Mouse (Mus musculus) CH12.LX (cell line): Measurements from ENCODE around the gene Fbxo47. TPM values are rescaled to one million over a fixed set of nuclear protein-coding genes. Genes with fewer than 3 reads are reported as not detected.

Source experiments
- DNase-seq: peaks from one replicate; pipeline ENCODE4 v3.0.0-alpha.2; 2013; ENCODE audit errors: extremely low read depth
- H3K27ac ChIP-seq: 2 replicates; pipeline ENCODE4 v1.5.1; 2012; ENCODE audit warnings: low read depth, mild to moderate bottlenecking, control low read depth, moderate library complexity; ENCODE audit not compliant: insufficient read depth
- H3K27me3 ChIP-seq: replicated peaks from 2 replicates; pipeline ENCODE3; 2012; ENCODE audit warnings: inconsistent platforms
- H3K36me3 ChIP-seq, 2 experiments: replicated peaks in 1 of 2; 2 replicates each; pipeline versions ENCODE3 to v1.6.1; 2012; ENCODE audit warnings: inconsistent platforms in 1 of 2, low read length in 1 of 2, mild to moderate bottlenecking in 1 of 2, mixed read lengths in 1 of 2, moderate library complexity in 1 of 2; ENCODE audit not compliant: control insufficient read depth in 1 of 2, insufficient read depth in 1 of 2
- H3K4me1 ChIP-seq, 2 experiments: 2 replicates each; pipeline ENCODE4 v1.6.1; 2012; ENCODE audit warnings: inconsistent platforms in 1 of 2, moderate library complexity in 1 of 2; ENCODE audit not compliant: insufficient read depth in 2 of 2, control insufficient read depth in 1 of 2
- H3K4me2 ChIP-seq: 2 replicates; pipeline ENCODE4 v1.6.1; 2012; ENCODE audit warnings: low read depth, mild to moderate bottlenecking, control low read depth; ENCODE audit not compliant: poor library complexity, insufficient read depth, severe bottlenecking
- H3K4me3 ChIP-seq, 3 experiments: fragments of 150-350 bp in 1 of 3; sonication (generic) in 1 of 3; replicated peaks in 1 of 3; 2 replicates each; pipeline versions ENCODE3 to v1.5.1; 2011 to 2012; ENCODE audit warnings: low read depth in 2 of 3, low read length in 2 of 3, mild to moderate bottlenecking in 2 of 3, moderate library complexity in 2 of 3, control low read depth in 1 of 3, improper control_type of control experiment in 1 of 3, inconsistent platforms in 1 of 3, mixed read lengths in 1 of 3; ENCODE audit not compliant: poor library complexity in 1 of 3
- H3K79me2 ChIP-seq: replicated peaks from 2 replicates; pipeline ENCODE4 v1.6.1; 2012; ENCODE audit warnings: mild to moderate bottlenecking, moderate library complexity; ENCODE audit not compliant: control insufficient read depth, poor library complexity, insufficient read depth, severe bottlenecking; ENCODE audit errors: extremely low read depth
- H3K9ac ChIP-seq: 2 replicates; pipeline ENCODE4 v1.6.1; 2012; ENCODE audit warnings: low read depth, mild to moderate bottlenecking, control low read depth, moderate library complexity; ENCODE audit not compliant: insufficient read depth
- H3K9me3 ChIP-seq: replicated peaks from 2 replicates; pipeline ENCODE3; 2012; ENCODE audit warnings: low read length, inconsistent platforms, mixed read lengths
- BHLHE40 ChIP-seq: IDR thresholded peaks from 2 replicates; pipeline ENCODE4 v1.6.1; 2011; ENCODE audit warnings: mild to moderate bottlenecking, low read depth, low read length, improper control_type of control experiment
- CTCF ChIP-seq, 2 experiments: IDR thresholded peaks in 1 of 2; conservative IDR thresholded peaks in 1 of 2; 2 replicates each; pipeline ENCODE4 v1.5.1; 2011 to 2012; ENCODE audit warnings: low read depth in 2 of 2, low read length in 2 of 2, improper control_type of control experiment in 1 of 2, inconsistent platforms in 1 of 2, mild to moderate bottlenecking in 1 of 2, moderate library complexity in 1 of 2
- E2F4 ChIP-seq: IDR thresholded peaks from 2 replicates; pipeline ENCODE4 v1.6.1; 2011; ENCODE audit warnings: low read depth, low read length, improper control_type of control experiment; ENCODE audit not compliant: insufficient replicate concordance
- ELF1 ChIP-seq: IDR thresholded peaks from 2 replicates; pipeline ENCODE4 v1.6.1; 2014; ENCODE audit warnings: low read depth, mild to moderate bottlenecking, inconsistent platforms, low read length, improper control_type of control experiment
- EP300 ChIP-seq: IDR thresholded peaks from 2 replicates; pipeline ENCODE4 v1.6.1; 2011; ENCODE audit warnings: low read length, improper control_type of control experiment
- ETS1 ChIP-seq: conservative IDR thresholded peaks from 2 replicates; pipeline ENCODE4 v1.6.1; 2012; ENCODE audit warnings: low read depth, mild to moderate bottlenecking, inconsistent platforms, low read length, improper control_type of control experiment, moderate library complexity
- GABPA ChIP-seq: IDR thresholded peaks from 2 replicates; pipeline ENCODE4 v1.6.1; 2012; ENCODE audit warnings: low read depth, low read length, improper control_type of control experiment, inconsistent platforms; ENCODE audit not compliant: insufficient replicate concordance
- HCFC1 ChIP-seq: IDR thresholded peaks from 2 replicates; pipeline ENCODE4 v1.6.1; 2012; ENCODE audit warnings: low read depth, mild to moderate bottlenecking, inconsistent platforms, low read length, improper control_type of control experiment
- JUN ChIP-seq: IDR thresholded peaks from 2 replicates; pipeline ENCODE4 v1.6.1; 2011; ENCODE audit warnings: low read depth, mild to moderate bottlenecking, low read length, improper control_type of control experiment, moderate library complexity; ENCODE audit not compliant: insufficient read depth
- KAT2A ChIP-seq: IDR thresholded peaks from 2 replicates; pipeline ENCODE4 v1.6.1; 2012; ENCODE audit warnings: low read length, improper control_type of control experiment, inconsistent platforms; ENCODE audit not compliant: insufficient replicate concordance
- MAFK ChIP-seq: IDR thresholded peaks from 2 replicates; pipeline ENCODE4 v1.6.1; 2011; ENCODE audit warnings: low read length, improper control_type of control experiment; ENCODE audit not compliant: insufficient replicate concordance
- MAZ ChIP-seq: IDR thresholded peaks from 2 replicates; pipeline ENCODE4 v1.6.1; 2012; ENCODE audit warnings: low read depth, mild to moderate bottlenecking, inconsistent platforms, low read length, improper control_type of control experiment, moderate library complexity
- MEF2A ChIP-seq: IDR thresholded peaks from 2 replicates; pipeline ENCODE4 v1.6.1; 2014; ENCODE audit warnings: low read depth, mild to moderate bottlenecking, inconsistent platforms, low read length, improper control_type of control experiment, borderline replicate concordance
- MXI1 ChIP-seq: IDR thresholded peaks from 2 replicates; pipeline ENCODE4 v1.6.1; 2011; ENCODE audit warnings: mild to moderate bottlenecking, low read depth, low read length, improper control_type of control experiment
- MYC ChIP-seq: IDR thresholded peaks from 2 replicates; pipeline ENCODE4 v1.6.1; 2011; ENCODE audit warnings: low read depth, mild to moderate bottlenecking, improper control_type of control experiment, low read length
- NELFE ChIP-seq: IDR thresholded peaks from 2 replicates; pipeline ENCODE4 v1.6.1; 2011; ENCODE audit warnings: low read depth, low read length, improper control_type of control experiment
- NRF1 ChIP-seq: IDR thresholded peaks from 2 replicates; pipeline ENCODE4 v1.6.1; 2014; ENCODE audit warnings: low read depth, mild to moderate bottlenecking, inconsistent platforms, low read length, improper control_type of control experiment, moderate library complexity
- PAX5 ChIP-seq: IDR thresholded peaks from 2 replicates; pipeline ENCODE4 v1.6.1; 2012; ENCODE audit warnings: low read length, inconsistent platforms, mixed read lengths
- POLR2A ChIP-seq: IDR thresholded peaks from 2 replicates; pipeline ENCODE4 v1.6.1; 2011; ENCODE audit warnings: low read depth, mild to moderate bottlenecking, improper control_type of control experiment, low read length
- RAD21 ChIP-seq: IDR thresholded peaks from 2 replicates; pipeline ENCODE4 v1.6.1; 2011; ENCODE audit warnings: low read depth, mild to moderate bottlenecking, low read length, improper control_type of control experiment, moderate library complexity
- SIN3A ChIP-seq: IDR thresholded peaks from 2 replicates; pipeline ENCODE4 v1.6.1; 2012; ENCODE audit warnings: low read length, improper control_type of control experiment, inconsistent platforms
- TCF12 ChIP-seq: IDR thresholded peaks from 2 replicates; pipeline ENCODE4 v1.6.1; 2014; ENCODE audit warnings: low read depth, mild to moderate bottlenecking, inconsistent platforms, low read length, improper control_type of control experiment
- UBTF ChIP-seq: IDR thresholded peaks from 2 replicates; pipeline ENCODE4 v1.6.1; 2012; ENCODE audit warnings: low read depth, mild to moderate bottlenecking, inconsistent platforms, low read length, improper control_type of control experiment, moderate library complexity
- USF1 ChIP-seq: IDR thresholded peaks from 2 replicates; pipeline ENCODE4 v1.6.1; 2014; ENCODE audit warnings: low read depth, mild to moderate bottlenecking, inconsistent platforms, low read length, improper control_type of control experiment
- USF2 ChIP-seq: conservative IDR thresholded peaks from 2 replicates; pipeline ENCODE4 v1.6.1; 2011; ENCODE audit warnings: low read depth, low read length, improper control_type of control experiment
- ZC3H11A ChIP-seq: IDR thresholded peaks from 2 replicates; pipeline ENCODE4 v1.6.1; 2012; ENCODE audit warnings: low read depth, mild to moderate bottlenecking, inconsistent platforms, low read length, improper control_type of control experiment
- ZKSCAN1 ChIP-seq: IDR thresholded peaks from 2 replicates; pipeline ENCODE4 v1.6.1; 2012; ENCODE audit warnings: low read depth, inconsistent platforms, low read length, improper control_type of control experiment, borderline replicate concordance
- ZMIZ1 ChIP-seq: IDR thresholded peaks from 2 replicates; pipeline ENCODE4 v1.6.1; 2012; ENCODE audit warnings: low read depth, mild to moderate bottlenecking, inconsistent platforms, low read length, improper control_type of control experiment
- ZNF384 ChIP-seq: IDR thresholded peaks from 2 replicates; pipeline ENCODE4 v1.6.1; 2012; ENCODE audit warnings: low read depth, low read length, improper control_type of control experiment, inconsistent platforms
- dilution Hi-C: fragments of 300-500 bp; cut with MboI; formaldehyde crosslinking; loops from 2 replicates; pipeline ENCODE4 v1.14.3; 2020; ENCODE audit warnings: low sequenced_read_pairs; ENCODE audit not compliant: extremely low pct_unique_long_range_greater_than_20kb, extremely low pct_ligation_motif_present
- in situ Hi-C: fragments of 300-500 bp; cut with MboI; formaldehyde crosslinking; loops from 3 replicates; pipeline ENCODE4 v1.14.3; 2019; ENCODE audit warnings: low sequenced_read_pairs, low pct_ligation_motif_present, low pct_unique_long_range_greater_than_20kb, mixed read lengths
- polyA plus RNA-seq: library from polyadenylated mRNA; unstranded; fragments of >175 nt; gene quantifications from 2 replicates; pipeline ENCODE4 v1.2.1, GENCODE M21; 2012; ENCODE audit warnings: low read depth; ENCODE audit not compliant: insufficient read length
- total RNA-seq, 2 experiments: library from RNA; depleted of rRNA; stranded (reverse); fragments of 300-350 nt in 1 of 2; fragments of >200 nt in 1 of 2; gene quantifications; 2 replicates each; pipeline ENCODE4 v1.2.3; 2012 to 2014

The Fbxo47 gene
- total and polyA plus RNA-seq, 3 experiments = 1.1 to 3.0 (median 2.0) TPM

DNA sequence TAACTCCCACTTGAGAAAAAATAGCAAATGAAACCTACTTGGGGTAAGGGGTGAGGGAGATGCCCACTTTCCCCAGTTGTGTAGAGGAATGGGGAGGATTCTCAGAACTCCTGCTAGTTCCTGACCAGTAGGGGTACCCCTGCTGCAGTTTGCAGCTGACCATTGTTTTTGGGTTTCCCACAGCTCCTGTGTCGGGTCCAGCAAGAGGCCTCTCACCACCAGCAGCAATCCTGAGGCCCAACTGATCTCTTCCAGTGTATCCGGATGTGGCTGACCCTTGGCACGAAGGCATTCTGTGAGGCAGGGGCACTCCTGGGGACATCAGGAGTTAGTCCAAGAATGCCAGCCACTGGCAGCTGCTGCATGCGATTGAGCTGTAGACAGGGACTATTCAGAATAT is 42.0 kb downstream of the Fbxo47 start:
- in situ Hi-C loops = loop anchor here (5.0 kb wide), 1 partner anchor 45 kb away; the partner anchor contains the start of gene Lasp1
- peak overlapping the region in 1 of 3 experiments; percentile 71 for H3K4me3 ChIP-seq
- no peaks in the 10 kb centered on the region for H3K79me2 ChIP-seq
- peaks cover 6 to 34% of the 10 kb centered on the region in 2 experiments for H3K4me1 ChIP-seq
- H3K9me3 ChIP-seq = no peaks in the 10 kb centered on the region
- H3K27ac ChIP-seq = no peak overlapping the region
- dilution Hi-C loops = no loop called here
- H3K4me2 ChIP-seq = peak overlapping the region; percentile 53; the same call in 1 of the 2 replicates
- no peak overlapping the region for H3K9ac ChIP-seq
- peaks cover 0 to 29% of the 10 kb centered on the region in 2 experiments for H3K36me3 ChIP-seq
- no peak for DNase-seq
- 0 out of 4 replicates have a peak, but pooled peaks have one; percentile 9 for TF ChIP-seq CTCF (conservative IDR thresholded peaks at IDR 0.05 in 1 of 2, IDR thresholded peaks at IDR 0.05 in 1 of 2; ENCODE audit: low read depth in 2 of 2, low read length in 2 of 2)
- TF ChIP-seq KAT2A = no peak
- no peak for TF ChIP-seq MEF2A
- no peak for TF ChIP-seq TCF12
- no peaks in the 10 kb centered on the region for H3K27me3 ChIP-seq

DNA sequence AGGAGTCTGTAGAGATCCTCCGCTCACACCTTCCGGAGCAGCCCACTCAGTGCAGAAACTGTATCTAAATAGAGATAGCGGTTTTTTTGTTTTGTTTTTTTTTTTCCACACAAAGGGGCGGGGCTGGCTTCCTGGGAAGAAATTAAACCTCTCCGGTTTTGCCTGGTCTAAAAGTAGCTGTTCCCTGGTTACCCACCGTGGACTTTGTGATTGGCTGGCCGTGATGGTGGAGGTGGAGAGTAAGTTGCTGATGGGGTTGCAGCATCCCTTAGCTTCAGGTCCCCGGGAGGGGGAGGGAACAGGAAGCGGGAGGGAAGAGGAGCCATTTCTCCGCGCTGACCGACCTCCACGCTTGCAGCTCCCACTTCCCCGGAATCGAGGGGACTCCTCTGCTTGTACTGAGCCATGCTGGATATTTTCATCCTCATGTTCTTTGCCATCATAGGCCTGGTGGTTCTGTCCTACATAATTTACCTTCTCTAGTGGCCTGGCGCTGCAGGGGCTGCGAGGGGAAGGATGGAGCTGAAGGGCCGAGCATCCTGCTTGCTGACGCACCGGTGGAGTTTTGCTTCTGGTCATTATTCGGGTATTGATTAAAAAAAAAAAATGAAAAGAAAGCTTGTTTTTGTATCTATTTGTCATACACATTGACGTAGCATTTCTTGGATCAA is 42.8 kb downstream of the Fbxo47 start:
- Histone ChIP-seq H3K9me3 (no peaks in the 10 kb centered on the region), H3K4me1 (peaks cover 6 to 41% of the 10 kb centered on the region in 2 experiments), H3K79me2 (no peaks in the 10 kb centered on the region), H3K9ac (peak overlapping the region; percentile 82), H3K4me2 (peak overlapping the region; percentile 53), H3K27me3 (no peaks in the 10 kb centered on the region), H3K4me3 (peak overlapping the region; percentile 54 to 71 (median 68)), H3K36me3 (peaks cover 4 to 37% of the 10 kb centered on the region in 2 experiments), H3K27ac (no peak overlapping the region)
- DNase-seq = peak; percentile 97
- in situ Hi-C loops (loop anchor here (5.0 kb wide), 1 partner anchor 44 kb away; the partner anchor contains the start of gene Lasp1), dilution Hi-C loops (no loop called here)
- no peak for TF ChIP-seq USF2
- peak; percentile 36; the same call in 1 of the 2 replicates for TF ChIP-seq BHLHE40
- peak; percentile 82 for TF ChIP-seq TCF12
- peak; percentile 69; the same call in 1 of the 2 replicates for TF ChIP-seq EP300
- TF ChIP-seq JUN = no peak
- TF ChIP-seq ZC3H11A = no peak
- TF ChIP-seq MXI1 = peak; percentile 53; the same call in 1 of the 2 replicates
- TF ChIP-seq MYC = peak; percentile 86
- no peak for TF ChIP-seq USF1
- TF ChIP-seq HCFC1 = peak; percentile 68
- TF ChIP-seq ELF1 = peak; percentile 88
- TF ChIP-seq ETS1 = peak; percentile 59
- peak; percentile 94 for TF ChIP-seq POLR2A
- no peak; the same call in 1 of the 2 replicates for TF ChIP-seq ZKSCAN1
- TF ChIP-seq MAZ = peak; percentile 96
- TF ChIP-seq E2F4 = 0 out of 2 replicates have a peak, but pooled peaks have one; percentile 12
- TF ChIP-seq ZMIZ1 = peak; percentile 87
- TF ChIP-seq GABPA = no peak; the same call in 1 of the 2 replicates
- TF ChIP-seq UBTF = no peak
- peak; percentile 88 for TF ChIP-seq MEF2A
- peak; percentile 38; the same call in 1 of the 2 replicates for TF ChIP-seq MAFK
- peak; percentile 48 for TF ChIP-seq NRF1
- 0 out of 4 replicates have a peak, but pooled peaks of 1 of the 2 experiments have one; percentile 7 for TF ChIP-seq CTCF (conservative IDR thresholded peaks at IDR 0.05 in 1 of 2, IDR thresholded peaks at IDR 0.05 in 1 of 2; ENCODE audit: low read depth in 2 of 2, low read length in 2 of 2)
- no peak for TF ChIP-seq PAX5
- TF ChIP-seq SIN3A = peak; percentile 84
- TF ChIP-seq ZNF384 = peak; percentile 92
- no peak; the same call in 1 of the 2 replicates for TF ChIP-seq RAD21
- TF ChIP-seq NELFE = peak; percentile 94
